Mouse (Mus musculus) lung, postnatal 36 days (tissue): Measurements from ENCODE around the gene Sytl3.
A peak's percentile ranks its signal among the peaks of the same experiment; 100 is the strongest.

Experiments used
- DNase-seq: peaks from one replicate; pipeline ENCODE4 v3.0.0; 2022; ENCODE audit warnings: mixed read lengths

Gene Sytl3

GRCm38 (mm10) chr17:6781273-6781672 lies 122.4 kb downstream of the Sytl3 start:
- no peak for DNase-seq

DNA sequence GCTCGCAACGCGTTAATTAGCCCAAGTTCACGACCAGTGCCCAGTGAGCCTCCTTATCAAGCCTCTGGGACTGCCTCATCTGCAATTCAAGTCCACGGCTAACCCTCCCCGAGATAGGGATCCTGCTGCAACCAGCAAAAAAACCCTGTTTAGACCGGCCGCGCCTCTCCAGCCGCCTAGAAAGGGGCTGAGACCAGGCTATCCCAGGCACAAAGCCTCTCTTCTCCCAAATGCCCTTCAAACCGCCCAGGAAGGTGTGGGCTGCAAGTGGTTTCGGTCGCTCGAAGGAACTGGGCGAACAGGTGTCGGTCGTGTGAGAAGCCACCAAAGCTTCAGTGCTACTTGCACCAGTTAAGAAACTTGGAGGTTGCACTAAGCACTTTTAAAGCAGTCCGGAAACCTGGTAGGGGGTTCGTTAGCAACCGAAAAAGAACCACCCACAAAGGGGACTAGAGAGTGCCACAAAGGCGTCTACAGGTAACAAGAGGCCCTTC lies 123.2 kb downstream of the Sytl3 start:
- peak; percentile 55 for DNase-seq

GRCm38 (mm10) chr17:6782611-6783005 lies 123.7 kb downstream of the Sytl3 start, which contains the start of gene Ezr:
Ezr (minus strand) TSS chr17:6782784.
- DNase-seq, result peak; percentile 96

DNA sequence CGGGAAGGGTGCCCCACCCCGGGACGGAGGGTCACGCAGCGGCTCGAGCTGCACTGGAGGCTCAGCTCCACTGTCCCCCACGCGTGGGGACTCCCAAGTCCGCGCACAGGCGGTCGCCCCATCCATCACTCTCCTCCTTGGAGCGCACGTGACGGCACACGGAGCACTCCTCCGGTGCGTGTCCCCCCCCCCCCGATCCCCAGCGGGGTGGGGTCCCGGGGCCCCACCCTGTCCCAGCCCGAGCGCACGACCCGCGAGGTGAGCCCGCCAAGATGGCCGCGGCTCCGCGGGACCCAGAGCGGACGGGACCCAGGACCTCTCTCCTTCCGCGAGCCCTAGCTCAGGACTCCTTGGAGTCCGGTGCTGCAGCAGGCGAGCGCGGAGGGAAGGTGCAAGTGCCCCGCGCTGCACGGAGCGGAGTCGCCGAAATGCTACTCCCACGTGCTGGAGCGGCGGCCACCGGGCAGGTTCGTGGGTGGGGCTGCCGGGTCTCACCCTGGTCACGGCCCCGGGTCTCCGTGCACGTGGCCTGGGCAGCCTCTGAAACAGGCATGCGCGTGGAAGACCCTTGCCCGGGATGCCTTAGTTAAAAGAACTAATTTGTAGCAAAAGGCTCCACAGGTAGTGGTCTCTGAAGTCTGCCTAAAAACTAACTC lies 124.2 kb downstream of the Sytl3 start:
- DNase-seq, result peak; percentile 44

DNA sequence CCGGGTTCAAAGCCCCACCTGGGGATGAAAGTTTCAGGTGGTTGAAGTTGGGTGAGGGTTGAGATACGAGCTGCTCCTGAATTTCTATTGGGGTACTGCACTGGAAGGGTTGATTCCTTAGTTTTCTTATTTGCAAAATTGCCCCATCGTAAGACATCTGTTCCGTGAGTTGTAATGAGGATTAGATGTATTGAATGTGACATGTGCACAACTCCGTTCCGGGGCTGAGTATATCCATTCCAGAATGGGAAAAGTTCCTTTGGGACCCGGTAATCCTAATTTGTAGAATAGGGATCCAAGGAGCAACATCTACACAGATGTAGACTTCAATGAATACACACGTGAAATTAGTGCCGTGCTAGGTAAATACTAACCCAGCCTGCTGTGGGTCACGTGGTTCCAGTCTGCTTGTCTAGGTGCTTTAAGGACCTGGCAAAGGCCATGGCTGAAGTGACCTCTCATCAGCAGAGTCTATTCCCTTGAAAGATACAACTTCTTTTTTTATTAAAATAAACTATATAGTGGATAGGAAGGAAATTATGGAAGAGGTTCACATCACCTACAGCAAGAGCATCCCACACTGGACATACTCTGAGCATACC lies 125.0 kb downstream of the Sytl3 start:
- DNase-seq, result peak; percentile 85

- no peak for DNase-seq
Measured at GRCm38 (mm10) chr17:6787241-6787640, 128.3 kb downstream of the Sytl3 start.
